Mouse (Mus musculus): Measurements from ENCODE around the gene Dhx9. TPM values are rescaled to one million over a fixed set of nuclear protein-coding genes. Genes with fewer than 3 reads are reported as not detected.

Gene Dhx9
- polyA plus RNA-seq, 1 experiment from 2014 or later, result 53.7 TPM

DNA sequence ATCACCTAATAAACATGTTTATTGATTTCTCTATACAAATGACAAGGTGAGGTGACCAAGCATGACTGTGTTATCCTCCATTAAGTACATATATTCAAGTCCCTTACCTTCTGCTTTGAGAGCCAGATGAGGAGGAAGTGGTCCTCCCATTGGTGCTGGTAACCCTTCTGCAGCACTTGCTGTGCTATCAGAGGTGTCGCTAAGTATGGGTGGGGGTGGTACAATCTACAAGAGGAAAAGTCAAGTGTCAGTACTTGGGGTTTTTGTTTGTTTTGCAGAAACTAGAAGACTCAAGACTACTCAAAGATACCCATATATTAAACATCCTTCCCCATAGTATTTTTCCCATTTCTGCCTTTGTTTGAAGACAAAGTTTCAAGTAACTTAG, 6.4 kb downstream of the Dhx9 start:
- no peak overlapping the region for H3K9ac ChIP-seq (replicated peaks)
- H3K9me3 ChIP-seq, result no peaks in the 10 kb centered on the region
- H3K4me3 ChIP-seq (replicated peaks), result no peak overlapping the region
- WGBS, result 80% methylated on average over 1 of the region's 1 CpGs
- no peaks in the 10 kb centered on the region for H3K27me3 ChIP-seq
- ATAC-seq, result 0 out of 2 replicates have a peak, but pooled peaks have one; percentile 6
- H3K27ac ChIP-seq, result no peak overlapping the region
- no peak overlapping the region for H3K4me2 ChIP-seq (replicated peaks)
- H3K36me3 ChIP-seq, result peaks cover 60% of the 10 kb centered on the region
- peaks cover 31% of the 10 kb centered on the region for H3K4me1 ChIP-seq (replicated peaks)

DNA sequence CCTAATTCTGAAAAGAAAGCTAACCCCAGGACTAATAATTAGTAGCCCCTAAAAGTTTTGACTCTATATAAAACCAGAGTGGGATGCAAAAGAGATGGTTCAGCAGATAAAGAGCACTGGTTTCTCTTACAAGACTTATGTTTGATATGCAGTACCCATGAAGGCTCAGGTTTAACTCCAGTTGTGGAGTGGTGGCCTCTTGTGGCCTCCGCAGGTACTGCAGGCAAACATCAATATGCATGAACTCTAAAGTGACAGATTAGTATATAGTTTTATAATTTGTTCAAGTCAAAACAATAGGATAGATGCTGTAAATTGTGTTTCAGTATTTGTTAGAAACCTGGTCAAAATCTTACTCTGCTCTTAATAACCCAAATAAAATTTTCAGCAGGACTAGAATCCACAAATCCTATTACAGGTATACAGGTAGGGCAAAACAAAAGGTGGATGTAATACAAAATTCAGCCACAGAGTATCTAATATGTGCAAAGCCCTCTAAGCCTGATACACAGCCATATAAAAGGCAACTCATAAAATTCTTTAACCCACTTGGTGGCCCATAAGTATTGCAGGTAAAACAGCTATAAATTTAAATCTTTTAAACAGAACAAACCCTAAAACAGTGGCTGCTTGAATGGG, 7.0 kb downstream of the Dhx9 start:
- Histone ChIP-seq H3K27me3 (no peaks in the 10 kb centered on the region), H3K9me3 (no peaks in the 10 kb centered on the region), H3K9ac (replicated peaks) (no peak overlapping the region), H3K4me2 (replicated peaks) (no peak overlapping the region), H3K4me1 (replicated peaks) (peaks cover 26% of the 10 kb centered on the region), H3K36me3 (peaks cover 62% of the 10 kb centered on the region), H3K27ac (no peak overlapping the region), H3K4me3 (replicated peaks) (no peak overlapping the region)
- ATAC-seq, result 0 out of 2 replicates have a peak, but pooled peaks have one; percentile 58
- WGBS, result 47% methylated on average over 1 of the region's 1 CpGs

DNA sequence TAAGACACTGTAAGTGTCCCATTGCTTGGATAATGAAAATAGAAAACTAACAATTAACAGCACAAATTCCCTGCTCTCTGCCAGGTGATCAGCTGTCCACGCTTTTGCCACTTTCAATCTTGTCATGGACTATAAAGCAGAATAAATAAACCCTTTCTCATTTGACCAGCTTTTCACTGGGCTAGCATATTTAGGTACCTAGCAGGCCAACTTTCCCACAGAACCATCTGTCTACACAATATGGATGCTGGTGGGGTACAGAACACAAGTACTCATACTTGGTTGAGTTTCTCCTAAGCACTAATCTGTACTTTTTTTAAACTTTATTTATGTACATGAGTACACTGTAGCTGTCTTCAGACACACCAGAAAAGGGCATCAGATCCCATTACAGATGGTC, 8.2 kb downstream of the Dhx9 start:
- WGBS, result 87% methylated on average over 1 of the region's 1 CpGs
- H3K27ac ChIP-seq, result no peak overlapping the region
- no peak overlapping the region for H3K4me2 ChIP-seq (replicated peaks)
- H3K9ac ChIP-seq (replicated peaks), result no peak overlapping the region
- ATAC-seq, result no peak
- no peak overlapping the region for H3K4me3 ChIP-seq (replicated peaks)
- no peaks in the 10 kb centered on the region for H3K9me3 ChIP-seq
- peaks cover 14% of the 10 kb centered on the region for H3K4me1 ChIP-seq (replicated peaks)
- peaks cover 71% of the 10 kb centered on the region for H3K36me3 ChIP-seq
- no peaks in the 10 kb centered on the region for H3K27me3 ChIP-seq

DNA sequence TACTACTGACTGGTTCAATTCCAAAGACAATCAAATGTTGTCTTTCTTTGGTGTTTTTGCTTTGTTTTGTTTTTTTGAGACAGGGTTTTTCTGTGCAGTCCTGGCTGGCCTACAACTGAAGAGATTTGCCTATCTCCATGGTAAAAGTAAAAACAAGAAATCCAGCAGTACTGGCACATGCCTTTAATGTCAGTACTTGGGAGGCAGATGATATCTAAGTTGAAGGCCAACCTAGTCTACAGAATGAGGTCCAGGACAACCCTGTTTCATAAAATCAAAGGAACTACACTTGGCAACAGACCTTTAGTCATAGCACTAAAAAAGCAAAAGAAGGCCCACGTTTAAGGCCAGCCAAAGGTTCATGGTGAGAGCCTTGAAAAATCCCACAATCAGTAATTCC, 25.7 kb downstream of the Dhx9 start:
- ATAC-seq, result no peak
- Histone ChIP-seq H3K27ac (no peak overlapping the region), H3K36me3 (peaks cover 69% of the 10 kb centered on the region), H3K4me1 (replicated peaks) (no peaks in the 10 kb centered on the region), H3K9ac (replicated peaks) (no peak overlapping the region), H3K4me2 (replicated peaks) (no peak overlapping the region), H3K27me3 (no peaks in the 10 kb centered on the region), H3K4me3 (replicated peaks) (no peak overlapping the region), H3K9me3 (no peaks in the 10 kb centered on the region)
- 91% methylated on average over 1 of the region's 1 CpGs for WGBS

DNA sequence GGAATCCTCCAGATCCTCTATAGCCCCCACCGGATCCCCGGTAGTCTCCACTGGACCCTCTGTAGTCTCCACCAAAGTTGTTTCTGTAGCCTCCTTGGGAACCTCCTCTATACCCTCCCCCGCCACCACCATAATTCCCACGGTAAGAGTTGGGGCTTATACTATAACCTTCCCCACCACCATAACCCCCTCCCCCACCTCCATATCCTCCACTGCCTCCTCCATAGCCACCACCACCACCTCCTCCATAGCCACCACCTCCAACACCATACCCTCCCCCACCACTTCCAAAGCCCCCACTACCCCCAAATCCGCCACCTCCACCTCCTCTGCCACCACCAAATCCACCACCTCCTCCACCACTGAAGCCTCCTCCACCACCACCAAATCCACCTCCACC, 31.3 kb downstream of the Dhx9 start:
- 89% methylated on average over 5 of the region's 5 CpGs for WGBS
- Histone ChIP-seq H3K36me3 (peaks cover 63% of the 10 kb centered on the region), H3K4me2 (replicated peaks) (no peak overlapping the region)

DNA sequence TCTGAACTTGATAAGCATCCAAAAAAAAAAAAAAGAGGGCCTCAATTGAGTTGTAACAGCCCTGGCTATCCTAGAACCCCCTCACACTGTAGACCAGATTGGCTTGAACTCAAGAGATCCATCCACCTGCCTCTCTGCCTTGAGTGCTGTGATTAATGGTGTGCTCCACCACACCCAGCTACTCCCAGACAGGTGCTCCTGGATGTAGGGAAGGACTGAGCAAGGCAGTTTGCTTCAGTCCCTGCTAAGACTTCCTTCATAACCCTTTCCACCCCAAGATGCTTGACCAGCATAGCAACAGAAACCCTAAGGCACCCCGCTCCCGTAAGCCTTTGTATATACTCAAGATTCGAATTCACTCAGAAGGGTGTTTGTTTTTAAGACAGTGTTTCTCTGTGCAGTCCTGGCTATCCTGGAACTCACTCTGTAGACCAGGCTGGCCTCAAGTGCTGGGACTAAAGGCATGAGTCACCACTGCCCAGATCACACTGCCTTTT, 34.3 kb downstream of the Dhx9 start:
- Histone ChIP-seq H3K9ac (replicated peaks) (no peak overlapping the region), H3K27me3 (no peaks in the 10 kb centered on the region), H3K4me2 (replicated peaks) (no peak overlapping the region), H3K4me3 (replicated peaks) (no peak overlapping the region), H3K9me3 (no peaks in the 10 kb centered on the region), H3K36me3 (peaks cover 47% of the 10 kb centered on the region), H3K27ac (no peak overlapping the region), H3K4me1 (replicated peaks) (no peaks in the 10 kb centered on the region)
- no peak for ATAC-seq
- 89% methylated on average over 3 of the region's 3 CpGs for WGBS

More for the DNA sequence above, 31.3 kb downstream of the Dhx9 start:
- ATAC-seq, result peak; percentile 46
- H3K27ac ChIP-seq, result no peak overlapping the region
- no peaks in the 10 kb centered on the region for H3K27me3 ChIP-seq
- no peaks in the 10 kb centered on the region for H3K9me3 ChIP-seq
- no peak overlapping the region for H3K4me3 ChIP-seq (replicated peaks)
- H3K4me1 ChIP-seq (replicated peaks), result no peaks in the 10 kb centered on the region
- no peak overlapping the region for H3K9ac ChIP-seq (replicated peaks)

DNA sequence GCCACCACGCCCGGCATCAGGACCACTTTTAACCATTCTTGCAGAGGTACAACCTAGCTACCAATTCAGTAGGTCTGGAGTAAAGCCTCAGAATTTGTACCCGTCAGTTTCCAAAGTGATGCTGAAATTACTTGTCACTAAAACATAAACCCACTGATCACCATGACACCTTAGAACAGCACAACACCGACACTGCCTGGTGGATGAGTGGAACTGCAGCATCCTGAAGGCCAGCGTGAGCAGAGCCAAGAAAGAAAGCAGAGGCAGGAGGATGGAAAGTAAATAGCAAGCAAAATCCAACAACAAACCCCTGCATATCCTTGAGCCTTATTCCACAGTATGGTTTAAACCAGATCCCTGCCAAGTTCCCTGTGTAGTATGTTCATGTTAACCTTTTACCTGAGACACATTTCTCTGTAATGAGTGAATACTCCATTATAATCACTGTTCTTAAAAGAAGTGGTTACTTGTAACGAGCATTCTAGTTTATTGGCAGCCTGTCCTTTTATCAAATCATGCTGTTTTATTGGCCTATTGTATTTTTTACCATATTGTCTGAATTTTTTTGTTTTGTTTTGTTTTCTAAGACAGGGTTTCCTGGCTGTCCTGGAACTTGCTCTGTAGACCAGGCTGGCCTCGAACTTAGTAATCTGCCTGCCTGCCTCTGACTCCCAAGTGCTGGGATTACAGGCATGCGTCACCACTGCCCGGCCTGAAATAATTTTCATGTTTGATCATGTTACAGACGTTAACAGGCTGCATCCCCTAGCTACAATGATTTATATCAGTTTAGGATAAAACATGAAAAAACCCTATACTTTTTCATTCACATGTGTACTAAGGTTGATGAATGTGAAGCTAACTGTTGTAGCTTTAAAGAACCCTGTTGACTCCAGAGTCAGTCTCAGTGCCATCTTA, 36.0 kb downstream of the Dhx9 start:
- peaks cover 37% of the 10 kb centered on the region for H3K36me3 ChIP-seq
- H3K4me3 ChIP-seq (replicated peaks), result no peak overlapping the region
- peak; percentile 46; the same call in 1 of the 2 replicates for ATAC-seq
- H3K4me1 ChIP-seq (replicated peaks), result no peaks in the 10 kb centered on the region
- H3K27me3 ChIP-seq, result no peaks in the 10 kb centered on the region
- H3K27ac ChIP-seq, result no peak overlapping the region
- no peaks in the 10 kb centered on the region for H3K9me3 ChIP-seq
- 75% methylated on average over 10 of the region's 10 CpGs for WGBS
- H3K9ac ChIP-seq (replicated peaks), result no peak overlapping the region
- H3K4me2 ChIP-seq (replicated peaks), result no peak overlapping the region

DNA sequence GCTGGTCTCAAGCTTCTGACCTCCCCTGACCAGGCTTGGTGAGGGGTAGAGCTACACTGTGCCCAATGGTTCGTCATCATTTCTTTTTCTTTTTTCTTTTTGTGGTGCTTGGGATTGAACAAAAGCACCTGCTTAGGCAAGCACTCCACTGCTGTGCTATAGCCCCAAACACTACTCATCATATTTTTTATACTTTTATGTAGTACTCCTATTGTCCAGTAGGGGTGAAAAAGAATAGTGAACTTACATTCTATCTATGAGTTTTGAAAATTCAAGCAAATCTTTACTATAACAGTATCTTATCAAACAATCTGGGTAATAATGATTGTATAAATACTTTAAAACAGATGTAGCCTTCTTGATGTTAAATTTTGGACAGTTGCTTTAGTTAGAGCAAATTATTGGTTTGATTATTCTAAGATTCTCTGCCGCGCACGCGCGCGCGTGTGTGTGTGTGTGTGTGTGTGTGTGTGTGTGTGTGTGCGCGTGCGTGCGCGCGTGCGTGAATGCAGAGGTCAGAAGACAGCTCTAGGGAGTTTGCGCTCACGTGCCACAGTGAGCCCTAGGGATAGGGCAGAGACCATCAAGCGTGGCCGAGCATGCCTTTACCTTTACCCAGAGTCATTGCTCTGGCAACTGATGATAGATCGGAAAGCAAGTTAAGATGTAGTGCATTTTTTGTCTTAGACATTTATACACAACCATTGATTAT, 41.2 kb downstream of the Dhx9 start:
- Histone ChIP-seq H3K36me3 (peaks cover 9% of the 10 kb centered on the region; the same call in 1 of the 2 replicates), H3K27ac (no peak overlapping the region), H3K27me3 (no peaks in the 10 kb centered on the region), H3K4me2 (replicated peaks) (no peak overlapping the region), H3K4me3 (replicated peaks) (no peak overlapping the region), H3K4me1 (replicated peaks) (no peaks in the 10 kb centered on the region), H3K9ac (replicated peaks) (no peak overlapping the region), H3K9me3 (0 out of 2 replicates have a peak, but pooled peaks cover 6% of the 10 kb centered on the region)
- ATAC-seq, result no peak
- WGBS, result 93% methylated on average over 20 of the region's 20 CpGs

DNA sequence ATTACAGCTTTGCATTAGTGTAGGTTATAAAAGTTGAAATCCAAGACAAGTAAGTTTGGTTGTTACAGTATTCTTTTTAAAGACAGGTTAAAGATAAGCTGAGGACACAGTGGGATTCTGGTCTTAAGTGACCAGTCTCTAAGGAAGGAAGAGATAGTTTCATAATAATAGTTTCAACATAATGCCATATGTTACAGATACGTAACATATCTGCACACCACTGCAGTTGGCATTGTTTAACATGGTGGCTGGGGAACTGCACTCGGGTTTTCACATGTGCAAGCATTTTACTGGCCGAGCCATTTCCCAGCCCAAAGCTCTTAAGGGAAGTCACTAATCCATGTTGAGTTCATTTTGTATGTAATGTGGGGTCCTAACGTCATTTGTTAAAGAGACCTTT, 43.8 kb downstream of the Dhx9 start:
- Histone ChIP-seq H3K27me3 (no peaks in the 10 kb centered on the region), H3K36me3 (peaks cover 3% of the 10 kb centered on the region; the same call in 1 of the 2 replicates), H3K9me3 (0 out of 2 replicates have a peak, but pooled peaks cover 6% of the 10 kb centered on the region), H3K27ac (no peak overlapping the region), H3K9ac (replicated peaks) (no peak overlapping the region), H3K4me2 (replicated peaks) (no peak overlapping the region), H3K4me1 (replicated peaks) (no peaks in the 10 kb centered on the region), H3K4me3 (replicated peaks) (no peak overlapping the region)
- no peak for ATAC-seq
- 83% methylated on average over 4 of the region's 4 CpGs for WGBS

DNA sequence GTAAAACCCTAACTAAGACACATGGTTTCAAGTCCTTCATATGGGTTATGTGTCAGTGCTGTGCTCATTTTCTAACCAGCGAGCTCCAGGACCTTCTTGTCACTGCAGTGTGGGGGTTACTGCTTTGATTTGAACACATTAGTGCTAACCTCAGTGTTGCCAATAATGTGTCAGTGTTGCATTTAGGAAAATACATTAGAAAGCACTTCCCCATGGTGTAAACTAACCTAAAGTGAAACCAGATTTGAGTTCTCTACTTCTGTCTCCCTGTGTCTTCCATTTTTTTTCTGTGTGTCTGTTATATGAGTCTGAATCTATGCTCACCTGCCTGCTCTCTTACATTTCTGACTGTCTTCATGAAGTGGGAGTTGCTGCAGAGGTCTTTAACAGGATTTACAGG, 44.4 kb downstream of the Dhx9 start:
- Histone ChIP-seq H3K27me3 (no peaks in the 10 kb centered on the region), H3K36me3 (no peaks in the 10 kb centered on the region), H3K9me3 (0 out of 2 replicates have a peak, but pooled peaks cover 6% of the 10 kb centered on the region), H3K4me1 (replicated peaks) (no peaks in the 10 kb centered on the region), H3K9ac (replicated peaks) (no peak overlapping the region), H3K4me2 (replicated peaks) (no peak overlapping the region), H3K27ac (no peak overlapping the region), H3K4me3 (replicated peaks) (no peak overlapping the region)
- 91% methylated on average over 1 of the region's 1 CpGs for WGBS
- no peak for ATAC-seq

DNA sequence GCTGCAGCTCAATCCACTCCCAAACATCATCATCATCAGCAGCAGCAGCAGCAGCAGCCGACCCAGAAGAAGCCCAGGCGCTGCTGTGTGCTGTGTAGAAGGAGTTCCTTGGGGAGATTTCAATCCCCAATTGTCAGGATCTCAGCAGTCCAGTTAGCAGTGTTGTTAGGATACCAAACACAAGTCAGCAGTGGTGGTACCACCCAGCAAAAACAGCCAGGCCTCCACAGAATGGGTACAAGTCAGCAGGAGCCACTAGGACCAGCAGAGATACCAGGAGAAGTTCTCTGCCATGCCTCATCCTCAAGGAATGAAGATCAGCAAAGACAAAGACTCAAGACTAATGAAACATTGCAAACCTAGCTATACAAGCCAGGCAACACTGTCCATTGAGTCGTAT, 45.8 kb downstream of the Dhx9 start:
- no peak overlapping the region for H3K4me2 ChIP-seq (replicated peaks)
- no peak overlapping the region for H3K4me3 ChIP-seq (replicated peaks)
- H3K27me3 ChIP-seq, result no peaks in the 10 kb centered on the region
- no peak overlapping the region for H3K27ac ChIP-seq
- no peak for ATAC-seq
- H3K4me1 ChIP-seq (replicated peaks), result no peaks in the 10 kb centered on the region
- H3K9me3 ChIP-seq, result 0 out of 2 replicates have a peak, but pooled peaks cover 6% of the 10 kb centered on the region
- H3K9ac ChIP-seq (replicated peaks), result no peak overlapping the region
- 87% methylated on average over 3 of the region's 3 CpGs for WGBS
- no peaks in the 10 kb centered on the region for H3K36me3 ChIP-seq

DNA sequence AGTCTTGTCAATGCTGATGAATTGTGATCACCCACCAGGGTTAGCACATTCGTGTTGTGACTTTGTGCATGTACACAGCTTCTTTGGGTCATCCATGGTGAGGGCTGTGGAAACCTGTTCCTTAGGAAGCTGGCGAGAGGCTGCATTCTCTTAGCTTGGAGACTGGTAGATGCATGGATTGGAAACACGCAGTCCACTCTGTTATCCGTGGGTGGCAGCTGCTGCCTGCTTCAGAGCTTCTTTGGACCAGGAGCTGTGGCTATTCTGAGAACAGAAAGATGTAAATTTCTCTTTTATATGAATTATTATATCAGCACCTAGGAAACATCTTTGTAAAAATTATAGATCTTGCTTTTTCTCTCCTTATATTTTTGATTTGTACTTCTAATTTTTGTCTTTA, 46.7 kb downstream of the Dhx9 start:
- H3K4me1 ChIP-seq (replicated peaks), result no peaks in the 10 kb centered on the region
- 90% methylated on average over 4 of the region's 4 CpGs for WGBS
- 0 out of 2 replicates have a peak, but pooled peaks cover 6% of the 10 kb centered on the region for H3K9me3 ChIP-seq
- ATAC-seq, result no peak
- H3K27ac ChIP-seq, result no peak overlapping the region
- no peaks in the 10 kb centered on the region for H3K27me3 ChIP-seq
- H3K4me3 ChIP-seq (replicated peaks), result no peak overlapping the region
- H3K9ac ChIP-seq (replicated peaks), result no peak overlapping the region
- H3K4me2 ChIP-seq (replicated peaks), result no peak overlapping the region
- no peaks in the 10 kb centered on the region for H3K36me3 ChIP-seq

All from midbrain, embryonic 13.5 days (tissue).